Mouse (Mus musculus): ENCODE measurements around the gene Azin2. TPM values are rescaled to one million over a fixed set of nuclear protein-coding genes. Genes with fewer than 3 reads are reported as not detected.

The Azin2 gene
- total and polyA plus RNA-seq, 3 experiments = 0.39 to 2.3 TPM; not detected in 1

GRCm38 (mm10) chr4:128997258-128997657, 35.0 kb upstream of the Azin2 start:
- peak; percentile 77 for DNase-seq (ENCODE audit: low read depth, low spot score)
- TF ChIP-seq NRF1 (IDR thresholded peaks at IDR 0.05; ENCODE audit: insufficient read depth, low read depth, low read length, poor library complexity, severe bottlenecking) (no peak), ETS1 (IDR thresholded peaks at IDR 0.05; ENCODE audit: low read depth, low read length) (peak; percentile 49), GATA1 (IDR thresholded peaks at IDR 0.05; ENCODE audit: low read depth, low read length) (0 out of 2 replicates have a peak, but pooled peaks have one; percentile 6), HCFC1 (IDR thresholded peaks at IDR 0.05; ENCODE audit: low read depth, low read length) (no peak), TAL1 (IDR thresholded peaks at IDR 0.05; ENCODE audit: low read length) (peak; percentile 36; the same call in 1 of the 2 replicates), TBP (IDR thresholded peaks at IDR 0.05; ENCODE audit: low read depth, low read length) (no peak), EP300 (IDR thresholded peaks at IDR 0.05; ENCODE audit: low read depth in 1 of 2, low read length in 2 of 2) (0 out of 4 replicates have a peak, but pooled peaks of 1 of the 2 experiments have one; percentile 21), SIN3A (IDR thresholded peaks at IDR 0.05; ENCODE audit: low read length) (peak; percentile 71), MXI1 (IDR thresholded peaks at IDR 0.05; ENCODE audit: low read depth, low read length) (peak; percentile 57), BHLHE40 (IDR thresholded peaks at IDR 0.05; ENCODE audit: borderline replicate concordance, low read depth, low read length) (no peak; the same call in 1 of the 2 replicates), USF1 (IDR thresholded peaks at IDR 0.05; ENCODE audit: low read depth, low read length) (peak; percentile 49; the same call in 1 of the 2 replicates)
- Histone ChIP-seq H3K9me3 (replicated peaks; ENCODE audit: insufficient read depth, low read length) (no peaks in the 10 kb centered on the region), H3K9ac (ENCODE audit: control insufficient read depth, low read depth, low read length, poor library complexity, severe bottlenecking) (no peak overlapping the region), H3K79me2 (ENCODE audit: control insufficient read depth, insufficient read depth, low read length, poor library complexity) (peaks cover 50% of the 10 kb centered on the region), H3K27me3 (ENCODE audit: control insufficient read depth in 1 of 2, insufficient read depth in 2 of 2, low read length in 2 of 2) (no peaks in the 10 kb centered on the region), H3K4me3 (ENCODE audit: control insufficient read depth in 1 of 2, insufficient read depth in 1 of 2, low read depth in 2 of 2, low read length in 2 of 2) (no peak overlapping the region), H3K27ac (ENCODE audit: control insufficient read depth, low read depth, low read length) (no peak overlapping the region), H3K4me1 (ENCODE audit: control insufficient read depth in 1 of 2, insufficient read depth in 2 of 2, low read length in 2 of 2) (peaks cover 3 to 32% of the 10 kb centered on the region in 2 experiments), H3K36me3 (ENCODE audit: control insufficient read depth in 1 of 2, insufficient read depth in 2 of 2, low read length in 2 of 2) (peaks cover 17 to 31% of the 10 kb centered on the region in 2 experiments)

GRCm38 (mm10) chr4:128995238-128995637, 33.0 kb upstream of the Azin2 start:
- H3K79me2 ChIP-seq (ENCODE audit: control insufficient read depth, insufficient read depth, low read length, poor library complexity) = peaks cover 50% of the 10 kb centered on the region
- peaks cover 8 to 32% of the 10 kb centered on the region in 2 experiments; a peak in 3 of 4 replicates for H3K36me3 ChIP-seq (ENCODE audit: control insufficient read depth in 1 of 2, insufficient read depth in 2 of 2, low read length in 2 of 2)
- H3K4me1 ChIP-seq (ENCODE audit: control insufficient read depth in 1 of 2, insufficient read depth in 2 of 2, low read length in 2 of 2) = peaks cover 3 to 35% of the 10 kb centered on the region in 2 experiments
- peak overlapping the region; percentile 24 for H3K27ac ChIP-seq (ENCODE audit: control insufficient read depth, low read depth, low read length)
- peak overlapping the region; percentile 18; the same call in 1 of the 2 replicates for H3K9ac ChIP-seq (ENCODE audit: control insufficient read depth, low read depth, low read length, poor library complexity, severe bottlenecking)
- peak overlapping the region; percentile 27 to 88; a peak in 2 of 4 replicates for H3K4me3 ChIP-seq (ENCODE audit: control insufficient read depth in 1 of 2, insufficient read depth in 1 of 2, low read depth in 2 of 2, low read length in 2 of 2)
- no peaks in the 10 kb centered on the region for H3K27me3 ChIP-seq (ENCODE audit: control insufficient read depth in 1 of 2, insufficient read depth in 2 of 2, low read length in 2 of 2)
- peak; percentile 68 for DNase-seq (ENCODE audit: low read depth, low spot score)
- H3K9me3 ChIP-seq (replicated peaks; ENCODE audit: insufficient read depth, low read length) = no peaks in the 10 kb centered on the region
- TF ChIP-seq ZMIZ1 (IDR thresholded peaks at IDR 0.05; ENCODE audit: low read depth, low read length) (no peak), RCOR1 (IDR thresholded peaks at IDR 0.05; ENCODE audit: low read depth, low read length) (no peak), POLR2AphosphoS2 (IDR thresholded peaks at IDR 0.05; ENCODE audit: low read length) (no peak), SIN3A (IDR thresholded peaks at IDR 0.05; ENCODE audit: low read length) (peak; percentile 84), JUND (IDR thresholded peaks at IDR 0.05; ENCODE audit: low read depth, low read length) (no peak), HCFC1 (IDR thresholded peaks at IDR 0.05; ENCODE audit: low read depth, low read length) (0 out of 2 replicates have a peak, but pooled peaks have one; percentile 13), CTCF (IDR thresholded peaks at IDR 0.05 in 2 of 3, conservative IDR thresholded peaks at IDR 0.05 in 1 of 3; ENCODE audit: control insufficient read depth in 1 of 3, insufficient read depth in 1 of 3, low read depth in 2 of 3, low read length in 3 of 3, poor library complexity in 1 of 3, severe bottlenecking in 1 of 3) (no peak), MYB (IDR thresholded peaks at IDR 0.05; ENCODE audit: low read depth, low read length) (no peak), TCF12 (IDR thresholded peaks at IDR 0.05; ENCODE audit: low read depth, low read length) (no peak), USF2 (IDR thresholded peaks at IDR 0.05; ENCODE audit: borderline replicate concordance in 1 of 2, insufficient read depth in 1 of 2, low read depth in 1 of 2, low read length in 2 of 2) (no peak), MEF2A (IDR thresholded peaks at IDR 0.05; ENCODE audit: extremely low read depth, insufficient replicate concordance, low read depth, low read length, poor library complexity, severe bottlenecking) (no peak), KAT2A (conservative IDR thresholded peaks at IDR 0.05; ENCODE audit: low read depth, low read length) (no peak), MAFK (IDR thresholded peaks at IDR 0.05; ENCODE audit: borderline replicate concordance, low read depth, low read length) (no peak), ELF1 (IDR thresholded peaks at IDR 0.05; ENCODE audit: low read depth, low read length) (peak; percentile 22; the same call in 1 of the 2 replicates), TAL1 (IDR thresholded peaks at IDR 0.05; ENCODE audit: low read length) (no peak), UBTF (IDR thresholded peaks at IDR 0.05; ENCODE audit: borderline replicate concordance, insufficient read depth, low read depth, low read length) (peak; percentile 92; the same call in 1 of the 2 replicates), ZNF384 (IDR thresholded peaks at IDR 0.05; ENCODE audit: low read depth, low read length) (no peak), SMC3 (IDR thresholded peaks at IDR 0.05; ENCODE audit: low read depth, low read length) (no peak), USF1 (IDR thresholded peaks at IDR 0.05; ENCODE audit: low read depth, low read length) (no peak), POLR2AphosphoS5 (IDR thresholded peaks at IDR 0.05; ENCODE audit: borderline replicate concordance, low read depth, low read length) (no peak), NRF1 (IDR thresholded peaks at IDR 0.05; ENCODE audit: insufficient read depth, low read depth, low read length, poor library complexity, severe bottlenecking) (no peak), GABPA (IDR thresholded peaks at IDR 0.05; ENCODE audit: low read depth, low read length) (no peak), BHLHE40 (IDR thresholded peaks at IDR 0.05; ENCODE audit: borderline replicate concordance, low read depth, low read length) (no peak)

All from MEL (cell line).